Mouse (Mus musculus) left cerebral cortex, postnatal 25 days (tissue): Measurements from ENCODE around the gene Racgap1. TPM values are rescaled to one million over a fixed set of nuclear protein-coding genes. Genes with fewer than 3 reads are reported as not detected.

ENCODE experiments used
- DNase-seq, 2 experiments: peaks; one replicate each; pipeline ENCODE4 v3.0.0; 2022; ENCODE audit warnings: low spot score in 2 of 2, mixed read lengths in 1 of 2
- intact Hi-C: fragments of 180-260 bp; cut with DNase I; formaldehyde crosslinking; loops from one replicate; pipeline ENCODE4 v1.15.1; 2025
- total RNA-seq, 2 experiments: library from RNA; stranded (reverse); gene quantifications; 2 replicates each; pipeline ENCODE4 v1.2.3; 2021

Racgap1 gene
- total RNA-seq = 1 to 10 TPM; 6.8 to 9.2 TPM

- intact Hi-C loops = no loop called here
- DNase-seq = peak; percentile 96 to 98
These were observed at the start of gene Racgap1 for GRCm38 (mm10) chr15:99651163-99651872. Gene Racgap1 (minus strand): TSS chr15:99651656.

GRCm38 (mm10) chr15:99700219-99701106 lies 49.0 kb upstream of the Racgap1 start:
- intact Hi-C loops = no loop called here
- no peak for DNase-seq

- intact Hi-C loops = no loop called here
These were observed 48.3 kb upstream of the Racgap1 start for GRCm38 (mm10) chr15:99699715-99700114.

GRCm38 (mm10) chr15:99698533-99699085 lies 47.2 kb upstream of the Racgap1 start:
- peak in 1 of 2 experiments; percentile 67 for DNase-seq
- intact Hi-C loops = no loop called here

More at GRCm38 (mm10) chr15:99699715-99700114, 48.3 kb upstream of the Racgap1 start:
- no peak for DNase-seq

GRCm38 (mm10) chr15:99697309-99697708 lies 45.9 kb upstream of the Racgap1 start:
- intact Hi-C loops = no loop called here
- DNase-seq = no peak

- DNase-seq = no peak
- intact Hi-C loops = no loop called here
These were observed 40.5 kb upstream of the Racgap1 start for GRCm38 (mm10) chr15:99691976-99692375.

- intact Hi-C loops = no loop called here
- no peak for DNase-seq
These were observed 39.5 kb upstream of the Racgap1 start for GRCm38 (mm10) chr15:99690924-99691323.

- DNase-seq = peak; percentile 56 to 80
- intact Hi-C loops = loop anchor here (1.0 to 5.0 kb wide), 2 partner anchors 92 to 191 kb away; no protein-coding TSS in a partner anchor
These were observed 37.3 kb upstream of the Racgap1 start for GRCm38 (mm10) chr15:99688712-99689111.

GRCm38 (mm10) chr15:99684156-99684555 lies 32.7 kb upstream of the Racgap1 start:
- no peak for DNase-seq
- intact Hi-C loops = no loop called here

- intact Hi-C loops = no loop called here
- DNase-seq = no peak
These were observed 31.4 kb upstream of the Racgap1 start for GRCm38 (mm10) chr15:99682880-99683279.

GRCm38 (mm10) chr15:99679008-99679407 lies 27.6 kb upstream of the Racgap1 start:
- DNase-seq = no peak
- intact Hi-C loops = loop anchor here (10.0 kb wide), 1 partner anchor 264 kb away; no protein-coding TSS in a partner anchor

- no peak for DNase-seq
- intact Hi-C loops = loop anchor here (10.0 kb wide), 1 partner anchor 263 kb away; no protein-coding TSS in a partner anchor
These were observed 26.8 kb upstream of the Racgap1 start for GRCm38 (mm10) chr15:99678063-99678800.

- peak in 1 of 2 experiments; percentile 42 for DNase-seq
- intact Hi-C loops = loop anchor here (10.0 kb wide), 1 partner anchor 262 kb away; no protein-coding TSS in a partner anchor
These were observed 25.6 kb upstream of the Racgap1 start for GRCm38 (mm10) chr15:99677089-99677488.

- intact Hi-C loops = loop anchor here (10.0 kb wide), 1 partner anchor 260 kb away; no protein-coding TSS in a partner anchor
- DNase-seq = no peak
These were observed 23.4 kb upstream of the Racgap1 start for GRCm38 (mm10) chr15:99674866-99675265.

GRCm38 (mm10) chr15:99671783-99672182 lies 20.3 kb upstream of the Racgap1 start:
- peak in 1 of 2 experiments; percentile 62 for DNase-seq
- intact Hi-C loops = loop anchor here (10.0 kb wide), 1 partner anchor 257 kb away; no protein-coding TSS in a partner anchor

GRCm38 (mm10) chr15:99670964-99671670 lies 19.7 kb upstream of the Racgap1 start:
- intact Hi-C loops = loop anchor here (10.0 kb wide), 1 partner anchor 256 kb away; no protein-coding TSS in a partner anchor
- DNase-seq = peak in 1 of 2 experiments; percentile 45

GRCm38 (mm10) chr15:99670154-99670821 lies 18.8 kb upstream of the Racgap1 start, which contains the start of gene Asic1:
Gene Asic1 (plus strand): TSS chr15:99670368.
- intact Hi-C loops = loop anchor here (10.0 kb wide), 1 partner anchor 255 kb away; no protein-coding TSS in a partner anchor
- peak; percentile 78 to 81 for DNase-seq

- intact Hi-C loops = loop anchor here (1.0 kb wide), 2 partner anchors 73 to 172 kb away; no protein-coding TSS in a partner anchor
- DNase-seq = no peak
These were observed 17.9 kb upstream of the Racgap1 start for GRCm38 (mm10) chr15:99669392-99669791.
